Mouse (Mus musculus) C2C12 (cell line): Measurements from ENCODE around the gene Dync1i1. TPM values are rescaled to one million over a fixed set of nuclear protein-coding genes. Genes with fewer than 3 reads are reported as not detected.

Source experiments
- H3K27me3 ChIP-seq: one replicate; pipeline ENCODE4 v1.6.1; 2011; ENCODE audit not compliant: control insufficient read depth, insufficient read depth, insufficient read length
- H3K36me3 ChIP-seq: one replicate; pipeline ENCODE4 v1.6.1; 2011; ENCODE audit not compliant: control insufficient read depth, insufficient read depth
- H3K4me3 ChIP-seq: one replicate; pipeline ENCODE4 v1.5.1; 2011; ENCODE audit warnings: mild to moderate bottlenecking, control low read depth; ENCODE audit not compliant: poor library complexity, insufficient read depth, severe bottlenecking
- H3K79me2 ChIP-seq: one replicate; pipeline ENCODE4 v1.6.1; 2011; ENCODE audit not compliant: control insufficient read depth, insufficient read depth
- H3K79me3 ChIP-seq: one replicate; pipeline ENCODE4 v1.6.1; 2011; ENCODE audit warnings: low read depth, control low read depth
- H3ac ChIP-seq: one replicate; pipeline ENCODE3; 2011; ENCODE audit warnings: low read depth; ENCODE audit not compliant: control insufficient read depth, insufficient read length
- CEBPB ChIP-seq: IDR thresholded peaks from one replicate; pipeline ENCODE4 v1.6.1; 2011; ENCODE audit warnings: low read depth, mild to moderate bottlenecking, control low read depth, moderate library complexity
- CTCF ChIP-seq: IDR thresholded peaks from one replicate; pipeline ENCODE4 v1.5.1; 2011; ENCODE audit not compliant: control insufficient read depth, insufficient read depth, insufficient read length
- FOSL1 ChIP-seq: IDR thresholded peaks from one replicate; pipeline ENCODE4 v1.8.0; 2011; ENCODE audit warnings: mild to moderate bottlenecking, low read length; ENCODE audit not compliant: poor library complexity, insufficient read depth, severe bottlenecking
- MAX ChIP-seq: IDR thresholded peaks from one replicate; pipeline ENCODE4 v1.6.1; 2011; ENCODE audit warnings: mild to moderate bottlenecking, control low read depth
- MYOD1 ChIP-seq: IDR thresholded peaks from one replicate; pipeline ENCODE4 v1.6.1; 2011; ENCODE audit warnings: low read depth; ENCODE audit not compliant: control insufficient read depth, insufficient read length
- MYOG ChIP-seq: IDR thresholded peaks from one replicate; pipeline ENCODE4 v1.6.1; 2011; ENCODE audit not compliant: control insufficient read depth, insufficient read length; ENCODE audit errors: extremely low read depth
- USF1 ChIP-seq: IDR thresholded peaks from one replicate; pipeline ENCODE4 v1.6.1; 2011; ENCODE audit warnings: low read depth, mild to moderate bottlenecking, control low read depth, moderate library complexity
- polyA plus RNA-seq: library from polyadenylated mRNA; unstranded; fragments of >200 nt; fragmentation: generic; extraction: Trizol; gene quantifications from one replicate; pipeline ENCODE4 v1.2.1, GENCODE M21; 2012; ENCODE audit warnings: missing spikeins

Gene Dync1i1
- polyA plus RNA-seq, 1 experiment, result 0.26 TPM

GRCm38 (mm10) chr6:5967545-5967944 lies 242.1 kb downstream of the Dync1i1 start:
- no peaks in the 10 kb centered on the region for H3K79me2 ChIP-seq
- no peaks in the 10 kb centered on the region for H3K27me3 ChIP-seq
- no peaks in the 10 kb centered on the region for H3K79me3 ChIP-seq
- H3ac ChIP-seq, result no peak overlapping the region
- TF ChIP-seq CTCF (no peak), FOSL1 (no peak), MAX (no peak), MYOD1 (no peak), USF1 (no peak), MYOG (no peak), CEBPB (no peak)
- no peak overlapping the region for H3K4me3 ChIP-seq
- no peaks in the 10 kb centered on the region for H3K36me3 ChIP-seq

- H3K79me3 ChIP-seq, result no peaks in the 10 kb centered on the region
Measured at GRCm38 (mm10) chr6:5969613-5970012, 244.2 kb downstream of the Dync1i1 start.

GRCm38 (mm10) chr6:5976241-5976640 lies 250.8 kb downstream of the Dync1i1 start:
- H3K79me2 ChIP-seq, result no peaks in the 10 kb centered on the region
- H3K4me3 ChIP-seq, result no peak overlapping the region
- H3K79me3 ChIP-seq, result no peaks in the 10 kb centered on the region
- no peak for TF ChIP-seq MYOG
- TF ChIP-seq MAX, result no peak
- no peak for TF ChIP-seq USF1
- no peak for TF ChIP-seq MYOD1
- TF ChIP-seq CTCF, result no peak
- no peak overlapping the region for H3ac ChIP-seq
- H3K27me3 ChIP-seq, result no peaks in the 10 kb centered on the region
- no peaks in the 10 kb centered on the region for H3K36me3 ChIP-seq

More at GRCm38 (mm10) chr6:5969613-5970012, 244.2 kb downstream of the Dync1i1 start:
- Histone ChIP-seq H3K36me3 (no peaks in the 10 kb centered on the region), H3K4me3 (no peak overlapping the region), H3ac (no peak overlapping the region), H3K79me2 (no peaks in the 10 kb centered on the region), H3K27me3 (no peaks in the 10 kb centered on the region)
- no peak for TF ChIP-seq MYOG
- TF ChIP-seq FOSL1, result no peak
- no peak for TF ChIP-seq CTCF
- no peak for TF ChIP-seq MYOD1
- no peak for TF ChIP-seq MAX
- TF ChIP-seq CEBPB, result no peak
- TF ChIP-seq USF1, result no peak

- Histone ChIP-seq H3K4me3 (no peak overlapping the region), H3K79me2 (no peaks in the 10 kb centered on the region), H3K27me3 (no peaks in the 10 kb centered on the region), H3K36me3 (no peaks in the 10 kb centered on the region), H3K79me3 (no peaks in the 10 kb centered on the region), H3ac (no peak overlapping the region)
- TF ChIP-seq FOSL1 (no peak), MYOD1 (peak; percentile 11), CEBPB (peak; percentile 39), USF1 (no peak), MYOG (no peak)
Measured at GRCm38 (mm10) chr6:5977238-5977920, 251.9 kb downstream of the Dync1i1 start.

DNA sequence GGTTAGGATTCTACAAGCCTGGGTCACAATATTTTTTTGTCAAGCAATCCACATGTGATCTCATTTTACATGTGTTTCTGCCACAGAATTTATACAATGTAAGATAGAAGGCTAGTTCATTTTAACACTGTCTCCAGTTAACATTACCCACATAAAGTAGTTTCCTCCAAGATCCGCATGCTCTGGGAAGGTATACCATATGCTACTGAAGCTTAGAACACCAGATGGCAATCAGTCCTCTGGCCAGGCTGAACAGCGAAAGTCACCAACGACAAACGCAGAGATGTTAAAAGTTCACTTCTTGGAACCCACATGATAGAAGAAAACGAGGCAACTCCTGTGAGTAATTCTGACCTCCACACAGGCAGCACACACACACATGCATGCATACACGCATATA lies 265.8 kb downstream of the Dync1i1 start:
- Histone ChIP-seq H3K79me2 (no peaks in the 10 kb centered on the region), H3K27me3 (no peaks in the 10 kb centered on the region), H3K79me3 (no peaks in the 10 kb centered on the region), H3ac (no peak overlapping the region), H3K36me3 (no peaks in the 10 kb centered on the region), H3K4me3 (no peak overlapping the region)
- TF ChIP-seq MAX (no peak), FOSL1 (no peak), MYOG (no peak), MYOD1 (no peak), USF1 (no peak), CTCF (no peak)

DNA sequence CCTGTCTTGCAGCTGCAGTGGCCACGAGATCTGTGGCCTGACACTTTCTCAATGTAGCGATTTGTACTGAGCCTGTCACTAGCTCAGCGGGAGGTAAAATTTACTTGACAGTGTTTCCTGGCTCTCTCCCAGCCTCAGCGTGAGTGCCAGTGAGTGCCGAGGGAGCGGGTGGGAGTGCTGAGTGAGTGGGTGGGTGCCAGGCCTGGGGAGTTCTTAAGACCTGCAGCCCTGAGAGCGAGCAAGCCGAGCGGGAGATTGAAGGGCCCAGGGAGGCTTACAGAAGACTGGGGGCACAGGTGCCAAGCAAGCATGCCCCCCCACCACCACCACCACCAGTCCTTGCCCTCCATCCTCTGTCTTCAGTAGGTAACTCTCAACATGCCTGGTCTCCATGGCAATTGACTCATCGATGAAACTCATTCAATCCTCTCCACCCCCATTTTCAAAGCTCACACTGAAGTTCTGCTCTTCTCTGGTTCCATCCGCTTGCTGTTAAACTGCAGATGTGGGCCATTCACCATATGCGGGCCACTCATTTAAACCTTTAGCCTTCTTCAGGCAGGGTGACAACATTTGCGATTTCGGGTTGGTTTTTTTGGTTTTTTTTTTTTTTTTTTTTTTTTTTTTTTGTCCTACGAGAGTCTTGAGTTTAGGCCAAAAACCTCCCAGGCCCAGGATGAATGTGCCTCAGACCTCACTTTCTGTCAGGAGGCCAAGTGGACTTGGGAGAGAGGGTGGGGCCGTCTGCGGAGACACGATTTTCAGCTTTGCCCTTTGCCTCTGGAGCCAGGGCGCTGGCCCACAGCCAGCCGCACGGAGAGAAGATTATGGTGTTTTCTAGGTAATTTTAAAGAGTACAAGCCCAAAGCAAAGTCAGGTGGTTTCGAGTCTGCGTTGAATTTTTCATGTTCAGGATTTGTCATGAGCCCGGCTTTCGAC lies 266.6 kb downstream of the Dync1i1 start:
- no peaks in the 10 kb centered on the region for H3K79me3 ChIP-seq
- TF ChIP-seq MAX, result no peak
- TF ChIP-seq MYOG, result no peak
- TF ChIP-seq CEBPB, result no peak
- no peak for TF ChIP-seq FOSL1
- H3K36me3 ChIP-seq, result no peaks in the 10 kb centered on the region
- no peak overlapping the region for H3K4me3 ChIP-seq
- H3K27me3 ChIP-seq, result no peaks in the 10 kb centered on the region
- no peak overlapping the region for H3ac ChIP-seq
- H3K79me2 ChIP-seq, result no peaks in the 10 kb centered on the region
